Comparison of ENCODE assay signal across 8 mouse cellular contexts in the genomic region with DNA sequence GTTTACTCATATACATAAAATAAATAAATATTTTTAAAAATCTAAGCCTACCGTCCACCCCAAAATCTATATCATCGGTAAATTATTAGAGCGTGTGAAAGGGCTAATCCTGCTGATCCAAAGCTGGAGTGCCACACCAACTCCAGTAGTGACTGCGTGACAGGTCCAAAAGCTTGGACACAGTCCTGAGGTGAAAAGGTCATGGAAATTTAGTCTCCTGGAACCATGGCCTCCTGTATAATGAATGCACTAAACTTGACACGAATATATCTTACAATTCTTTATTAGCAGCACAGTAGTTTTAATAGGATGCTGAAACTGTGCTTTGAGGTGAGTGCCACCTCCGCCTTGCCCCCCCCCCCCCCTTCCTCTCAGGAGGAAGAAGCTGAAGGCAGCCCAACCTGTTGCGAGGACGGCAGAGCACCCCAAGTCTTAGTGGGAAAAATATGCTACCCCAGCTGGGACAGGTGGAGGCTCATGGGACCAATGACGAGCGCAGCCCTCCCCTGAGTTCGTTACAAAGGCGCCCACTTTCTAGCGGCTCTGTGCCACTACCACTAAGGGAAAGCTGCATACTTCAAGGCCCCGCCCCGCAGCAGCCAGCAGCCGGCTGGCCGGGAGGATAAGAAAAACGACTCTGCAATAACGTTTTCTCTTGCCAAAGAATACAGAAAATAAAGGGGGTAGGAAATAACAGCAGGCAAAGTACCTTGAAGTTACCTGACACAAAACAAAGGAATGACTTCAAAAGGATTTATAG. TPM values are rescaled to one million over a fixed set of nuclear protein-coding genes. Genes with fewer than 3 reads are reported as not detected.
DNase-seq lines count a peak whose midpoint lies in the region; ATAC-seq and TF ChIP-seq lines count a peak whose summit lies in the region.

No protein-coding gene starts in this region.

- DNase-seq in spleen, adult 12 weeks (ENCODE audit: low spot score) = peak; percentile 49
- DNase-seq in spleen, adult 18-20 months = no peak
- DNase-seq in forebrain, postnatal 0 days = no peak
- peak; percentile 49 for DNase-seq in kidney, postnatal 10 days
- peak; percentile 53 for DNase-seq in lung, postnatal 36 days
- peak; percentile 77 for DNase-seq in stomach, postnatal 0 days (ENCODE audit: low spot score)
- no peak for DNase-seq in cerebellum, postnatal 36 days
- DNase-seq in gastrocnemius, adult 8-10 months (ENCODE audit: low spot score in 2 of 2) = no peak

- no peak for ATAC-seq in forebrain, postnatal 0 days
- peak; percentile 73 for ATAC-seq in stomach, postnatal 0 days (ENCODE audit: low FRiP score, low TSS enrichment)

- peak overlapping the region; percentile 26 for H3K4me2 ChIP-seq in forebrain, postnatal 0 days (ENCODE audit: low read depth)
- peak overlapping the region; percentile 50 for H3K4me2 ChIP-seq in stomach, postnatal 0 days (replicated peaks; ENCODE audit: low read depth)

- TF ChIP-seq EP300 in stomach, postnatal 0 days (optimal IDR thresholded peaks at IDR 0.05) = no peak

- H3K9ac ChIP-seq in forebrain, postnatal 0 days = no peak overlapping the region
- no peak overlapping the region for H3K9ac ChIP-seq in stomach, postnatal 0 days (ENCODE audit: low read length)

- no peak overlapping the region for H3K4me3 ChIP-seq in forebrain, postnatal 0 days (ENCODE audit: low read depth, low read length)
- no peak overlapping the region for H3K4me3 ChIP-seq in stomach, postnatal 0 days (ENCODE audit: low read depth, low read length)

- H3K27ac ChIP-seq in forebrain, postnatal 0 days (ENCODE audit: low read depth, low read length) = no peak overlapping the region
- H3K27ac ChIP-seq in stomach, postnatal 0 days (replicated peaks) = 0 out of 2 replicates have a peak overlapping the region, but pooled peaks have one; percentile 30

- no peaks in the 10 kb centered on the region for H3K36me3 ChIP-seq in forebrain, postnatal 0 days (ENCODE audit: insufficient read depth)
- H3K36me3 ChIP-seq in stomach, postnatal 0 days (ENCODE audit: control insufficient read depth, insufficient read depth, low read length) = no peaks in the 10 kb centered on the region

- no peaks in the 10 kb centered on the region for H3K9me3 ChIP-seq in forebrain, postnatal 0 days (ENCODE audit: low read length)
- no peaks in the 10 kb centered on the region for H3K9me3 ChIP-seq in stomach, postnatal 0 days (ENCODE audit: control insufficient read depth, low read length)

- 22% methylated on average over 19 of the region's 19 CpGs for whole genome bisulfite sequencing in forebrain, postnatal 0 days
- 17% methylated on average over 19 of the region's 19 CpGs for WGBS in stomach, postnatal 0 days

- H3K4me1 ChIP-seq in forebrain, postnatal 0 days (ENCODE audit: insufficient read depth) = no peaks in the 10 kb centered on the region
- H3K4me1 ChIP-seq in stomach, postnatal 0 days (replicated peaks; ENCODE audit: control insufficient read depth, insufficient read depth) = no peaks in the 10 kb centered on the region

- TF ChIP-seq CTCF in forebrain, postnatal 0 days (IDR thresholded peaks at IDR 0.05; ENCODE audit: low read depth) = no peak
- TF ChIP-seq CTCF in stomach, postnatal 0 days (IDR thresholded peaks at IDR 0.05; ENCODE audit: low read depth) = no peak

- no peaks in the 10 kb centered on the region for H3K27me3 ChIP-seq in forebrain, postnatal 0 days (ENCODE audit: insufficient read depth, low read length)
- H3K27me3 ChIP-seq in stomach, postnatal 0 days (ENCODE audit: control insufficient read depth, insufficient read depth, low read length) = no peaks in the 10 kb centered on the region

RNA-seq across cellular contexts. Expression of a gene that starts 4.6 kb away (rescaled TPM):
- total RNA-seq in forebrain, postnatal 0 days (2014; rRNA removed) = 0.43 TPM in 1 of 2 replicates, not detected in the other
- polyA plus RNA-seq in forebrain, postnatal 0 days (2015; fragmentation: Nextera tagmentation; extraction: Ambion mirVana) = not detected in 2 replicates
- 1.4 and 2.6 TPM in 2 replicates for polyA plus RNA-seq in stomach, postnatal 0 days (2015; fragmentation: Nextera tagmentation; extraction: Ambion mirVana)
- total RNA-seq in gastrocnemius, adult 8-10 months (2022) = not detected

RNA-seq across cellular contexts. Expression of a gene that starts 28.1 kb away (rescaled TPM):
- total RNA-seq in forebrain, postnatal 0 days (2014; rRNA removed) = not detected in 2 replicates
- 0.10 TPM in 1 of 2 replicates, not detected in the other for polyA plus RNA-seq in forebrain, postnatal 0 days (2015; fragmentation: Nextera tagmentation; extraction: Ambion mirVana)
- not detected in 2 replicates for polyA plus RNA-seq in stomach, postnatal 0 days (2015; fragmentation: Nextera tagmentation; extraction: Ambion mirVana)
- under 1 TPM in 1 of 4 experiments, not detected in 3; 0.24 TPM for total RNA-seq in gastrocnemius, adult 8-10 months (2022)

RNA-seq across cellular contexts. Expression of a gene that starts 42.6 kb away (rescaled TPM):
- total RNA-seq in forebrain, postnatal 0 days (2014; rRNA removed) = 49.3 and 55.2 TPM in 2 replicates
- 74.1 and 74.6 TPM in 2 replicates for polyA plus RNA-seq in forebrain, postnatal 0 days (2015; fragmentation: Nextera tagmentation; extraction: Ambion mirVana)
- 58.5 and 61.0 TPM in 2 replicates for polyA plus RNA-seq in stomach, postnatal 0 days (2015; fragmentation: Nextera tagmentation; extraction: Ambion mirVana)
- 10 to 100 TPM; 27.9 to 31.9 (median 31.3) TPM for total RNA-seq in gastrocnemius, adult 8-10 months (2022)

RNA-seq across cellular contexts. Expression of a gene that starts 42.7 kb away (rescaled TPM):
- total RNA-seq in forebrain, postnatal 0 days (2014; rRNA removed) = 9.2 and 11.3 TPM in 2 replicates
- polyA plus RNA-seq in forebrain, postnatal 0 days (2015; fragmentation: Nextera tagmentation; extraction: Ambion mirVana) = 3.7 and 4.1 TPM in 2 replicates
- polyA plus RNA-seq in stomach, postnatal 0 days (2015; fragmentation: Nextera tagmentation; extraction: Ambion mirVana) = 1.9 and 2.1 TPM in 2 replicates
- 1 to 10 TPM; 2.8 to 4.0 (median 3.2) TPM for total RNA-seq in gastrocnemius, adult 8-10 months (2022)

Comparison
In these comparisons a context has a peak if more than half of its experiments do, and no peak if none do; other contexts are left out.
1. DNase-seq: peak in spleen, adult 12 weeks (single experiment), kidney, postnatal 10 days (single experiment), lung, postnatal 36 days (single experiment) and stomach, postnatal 0 days (single experiment); none in spleen, adult 18-20 months (0 of 2), forebrain, postnatal 0 days (single experiment), cerebellum, postnatal 36 days (0 of 2) and gastrocnemius, adult 8-10 months (0 of 2).